Mouse (Mus musculus) spleen, adult 10 weeks (tissue): ENCODE results near the gene Rreb1. TPM values are rescaled to one million over a fixed set of nuclear protein-coding genes. Genes with fewer than 3 reads are reported as not detected.

ENCODE experiments used
- polyA plus RNA-seq: library from polyadenylated mRNA; stranded (reverse); fragments of 350-450 nt; fragmentation: Illumina TruSeq; extraction: RNeasy Lipid Tissue Mini Kit (QIAGEN cat#74804); gene quantifications from one replicate; pipeline ENCODE4 v1.2.3, GENCODE M21; 2015; ENCODE audit warnings: low replicate concordance; ENCODE audit not compliant: insufficient read depth

Rreb1 gene
- polyA plus RNA-seq: 16.8 TPM

DNA sequence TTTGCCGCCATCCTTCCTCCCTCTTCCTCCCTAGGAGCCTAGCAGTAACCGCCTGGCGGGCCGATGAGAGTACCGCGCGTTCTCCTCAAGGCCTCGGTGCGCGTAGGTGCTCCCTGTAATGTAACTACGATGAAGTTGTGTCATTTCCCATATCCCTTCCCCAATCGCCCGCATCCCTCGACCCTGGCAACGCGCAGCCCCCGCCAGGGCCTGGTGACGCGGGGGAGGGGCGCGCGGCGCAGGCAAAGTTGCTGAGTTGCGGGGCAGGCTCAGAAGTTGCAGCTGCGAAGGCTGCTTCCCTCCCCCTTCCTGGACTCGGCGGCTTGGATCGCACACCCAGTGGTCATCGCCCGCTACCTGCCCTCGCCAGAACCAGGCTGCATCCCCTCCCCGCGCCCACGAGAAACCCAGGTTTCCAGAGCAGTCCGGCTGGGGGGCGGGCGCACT lies at the start of gene Rreb1:
Gene Rreb1, plus strand, starts transcription at position 254 of the 447 bp plus-strand sequence.

DNA sequence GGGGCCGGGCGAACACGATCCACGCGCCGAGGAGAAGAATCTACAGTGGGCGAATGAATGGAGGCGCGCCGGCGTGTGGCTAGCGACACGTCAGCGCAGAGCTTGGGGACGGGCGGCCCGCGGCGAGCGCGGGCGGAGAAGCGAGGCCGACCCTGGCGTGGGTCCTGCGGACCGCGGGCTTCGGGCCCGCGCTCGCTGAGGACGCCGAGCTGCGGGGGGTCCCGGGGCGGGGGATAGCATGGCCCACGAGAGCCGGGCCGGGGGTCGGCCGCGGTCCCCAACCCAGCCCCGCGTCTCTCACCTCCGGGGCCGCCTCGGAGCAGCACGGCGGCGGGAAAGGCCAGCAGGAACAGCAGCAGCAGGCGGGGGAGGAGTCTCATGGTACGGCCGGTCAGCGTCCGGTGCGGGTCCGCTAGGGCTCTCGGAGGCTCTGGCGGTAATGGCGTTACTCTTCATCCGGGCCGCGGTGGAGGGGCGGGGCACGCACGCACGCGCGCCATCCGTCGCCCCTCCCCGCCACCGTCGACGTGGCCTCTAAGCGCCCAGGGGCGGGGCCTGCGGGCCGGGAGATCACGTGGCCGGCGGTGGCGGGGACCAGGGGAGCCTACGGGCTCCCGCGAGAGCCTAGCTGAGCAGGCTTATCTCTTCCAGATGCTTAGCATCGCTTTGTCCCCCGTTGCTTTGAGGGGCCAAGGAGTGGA lies 215.7 kb downstream of the Rreb1 start, which contains the start of gene Ssr1:
Gene Ssr1, minus strand, starts transcription at position 514 of the 701 bp plus-strand sequence.

Other genes with a start within 250 kb of the Rreb1 start
- gene Ssr1, start 215.8 kb downstream of the Rreb1 start, polyA plus RNA-seq: 89.9 TPM